Mouse (Mus musculus) brain, adult 2 months (tissue): ENCODE data around the gene Pdcd5.

Source experiments
- DNase-seq: peaks from one replicate; pipeline ENCODE4 v3.0.0; 2011; ENCODE audit warnings: low read depth, low spot score

Pdcd5 gene

DNA sequence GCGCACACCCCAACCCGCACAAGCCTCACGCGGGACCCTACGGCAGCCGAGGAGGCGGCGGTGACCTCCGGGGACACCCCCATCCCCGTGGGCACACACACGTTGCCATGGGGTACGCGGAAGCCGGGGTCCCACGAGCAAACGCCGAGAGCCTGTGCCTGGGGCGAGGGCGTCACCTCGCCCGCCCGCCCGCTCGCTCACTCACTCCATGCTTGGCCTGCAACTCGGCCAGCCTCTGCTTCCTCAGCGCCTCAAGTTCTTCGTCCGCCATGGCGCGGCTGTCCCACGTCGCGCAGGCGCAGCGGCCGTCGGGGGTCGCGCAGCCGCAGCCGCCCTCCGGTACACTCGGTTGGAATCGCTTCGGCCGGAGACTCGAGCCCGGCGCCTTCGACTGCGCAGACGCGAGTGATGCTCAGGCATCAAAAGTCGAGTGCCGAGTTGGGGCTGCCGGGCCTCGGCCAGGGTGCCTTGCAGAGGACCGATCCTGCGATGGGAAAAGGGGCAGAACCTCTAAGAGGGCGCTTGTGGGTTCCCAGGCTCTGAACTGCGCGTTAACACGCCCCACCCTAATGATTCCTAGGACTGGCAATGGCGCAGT is at the start of gene Pdcd5:
Gene Pdcd5 (minus strand): TSS at position 421 of the 598 bp plus-strand sequence.
- DNase-seq = peak; percentile 99

DNA sequence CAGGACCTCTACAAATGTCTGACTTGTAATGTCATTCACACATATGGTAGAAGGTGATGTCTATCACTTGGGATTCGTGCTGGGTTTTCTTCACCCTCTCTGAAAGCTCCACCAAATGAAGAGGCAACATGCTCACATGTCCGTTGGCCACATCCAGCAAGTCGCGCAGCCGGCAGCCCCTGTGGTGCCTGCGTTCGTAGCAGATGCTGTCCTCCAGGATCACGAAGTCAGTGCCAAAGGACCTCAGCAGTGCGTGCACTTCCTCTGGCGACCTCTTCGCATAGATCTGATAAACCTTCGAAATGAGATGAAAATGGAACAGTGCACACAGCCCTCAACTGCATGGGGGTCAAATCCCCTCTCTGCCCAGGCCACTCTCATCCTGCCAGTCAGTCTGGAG is 45.3 kb upstream of the Pdcd5 start:
- DNase-seq = no peak

DNA sequence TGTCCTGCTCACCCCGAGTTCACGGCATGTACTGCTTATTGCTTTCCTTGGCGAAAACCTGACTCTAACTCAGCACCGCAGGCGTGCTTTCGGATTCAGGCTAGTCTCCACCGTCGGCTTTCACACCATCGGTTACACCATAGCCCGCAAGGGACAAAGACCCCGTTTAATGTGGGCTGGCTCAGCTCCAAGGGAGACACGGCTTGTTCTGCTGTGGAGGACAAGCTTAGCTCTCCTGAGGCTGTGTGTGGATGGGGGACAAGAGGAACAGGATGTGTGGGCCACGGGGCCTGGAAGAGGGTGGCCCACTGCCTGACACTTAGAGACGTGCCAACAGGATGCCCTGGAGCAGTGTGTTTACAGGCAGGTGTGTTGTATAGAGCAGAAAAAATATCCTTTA is 44.8 kb upstream of the Pdcd5 start:
- DNase-seq = no peak

DNA sequence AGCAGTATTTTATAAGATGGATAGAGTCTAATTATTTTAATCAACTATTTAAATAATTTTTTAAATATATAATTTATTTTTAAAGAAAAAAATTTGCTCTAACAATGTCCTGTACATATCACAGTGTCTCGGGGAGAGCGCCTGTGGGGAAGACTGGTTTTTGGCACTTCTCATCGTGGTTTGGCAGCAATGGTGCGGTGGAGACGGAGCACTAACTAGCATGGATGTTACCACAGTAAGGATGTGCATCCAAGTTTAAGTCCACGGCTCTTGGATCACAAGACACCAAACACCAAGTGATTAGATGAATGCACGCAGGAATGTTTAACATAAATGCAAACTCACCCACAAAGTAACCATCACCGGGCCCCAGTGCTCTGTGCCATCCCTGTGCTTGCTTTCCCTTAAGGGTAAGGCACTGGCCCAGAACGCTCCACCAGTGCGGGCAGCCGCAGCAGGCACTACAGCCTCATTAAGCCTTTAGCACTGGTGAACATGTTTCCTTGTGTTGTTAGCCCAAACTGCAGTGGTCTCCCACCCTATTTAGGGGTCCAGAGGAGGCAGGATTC is 41.5 kb upstream of the Pdcd5 start:
- no peak for DNase-seq

DNA sequence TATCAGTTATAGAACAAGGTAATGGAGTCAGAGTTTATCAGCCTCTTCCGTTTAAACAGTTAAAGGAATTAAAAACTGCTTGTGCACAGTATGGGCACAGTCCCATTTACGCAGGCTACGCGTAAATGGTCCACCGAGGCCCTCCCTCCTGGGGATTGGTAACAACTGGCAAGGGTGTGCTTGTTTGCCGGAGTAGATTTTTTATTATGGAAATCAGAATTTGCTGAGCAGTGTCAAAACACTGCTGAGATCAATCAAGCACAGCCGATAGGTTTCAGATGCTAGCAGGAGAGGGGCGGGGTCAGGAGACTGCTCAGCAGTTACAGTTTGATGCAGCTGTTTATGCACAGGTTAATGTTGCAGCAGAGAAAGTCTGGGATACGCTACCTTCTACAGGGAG is 41.0 kb upstream of the Pdcd5 start:
- DNase-seq = no peak

DNA sequence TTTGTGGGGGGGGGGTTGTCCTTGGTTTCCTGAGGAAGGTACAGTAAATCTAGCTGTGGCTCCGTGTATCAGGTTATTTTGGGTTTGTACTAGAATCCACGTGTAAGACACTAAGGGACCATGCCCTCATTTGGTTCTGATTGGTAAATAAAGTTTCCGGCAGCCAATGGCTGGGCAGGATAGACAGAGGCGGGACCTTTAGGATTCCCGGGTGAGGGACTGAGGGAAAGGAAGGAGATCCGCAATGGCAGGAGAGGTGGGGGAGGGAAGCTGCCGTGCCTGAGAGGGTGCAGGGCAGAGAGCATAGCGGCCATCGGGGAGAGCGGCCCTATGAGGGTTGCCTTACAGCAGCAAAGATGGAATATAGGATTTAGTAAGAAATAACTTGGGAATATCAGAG is 39.9 kb upstream of the Pdcd5 start:
- peak; percentile 13 for DNase-seq

DNA sequence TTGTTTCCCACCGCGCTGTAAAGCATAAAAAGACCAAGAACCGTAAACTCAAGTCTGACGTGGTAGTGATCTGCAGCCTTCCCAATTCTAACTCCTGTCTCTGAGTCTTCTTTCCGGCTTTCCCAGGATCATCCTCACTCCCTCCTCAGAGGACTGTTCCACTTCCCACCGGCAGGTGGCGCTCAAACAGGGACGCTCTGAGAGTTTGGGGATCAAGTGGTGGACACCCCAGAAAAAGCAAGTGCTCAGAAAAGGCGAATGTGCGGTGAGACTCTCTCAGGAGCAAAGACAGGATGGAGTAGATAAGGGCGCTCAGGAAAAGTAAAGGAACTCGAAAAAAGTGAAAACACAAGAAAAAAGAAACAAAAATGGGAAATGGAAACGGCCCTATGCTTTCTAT is 39.4 kb upstream of the Pdcd5 start:
- DNase-seq = peak; percentile 72

DNA sequence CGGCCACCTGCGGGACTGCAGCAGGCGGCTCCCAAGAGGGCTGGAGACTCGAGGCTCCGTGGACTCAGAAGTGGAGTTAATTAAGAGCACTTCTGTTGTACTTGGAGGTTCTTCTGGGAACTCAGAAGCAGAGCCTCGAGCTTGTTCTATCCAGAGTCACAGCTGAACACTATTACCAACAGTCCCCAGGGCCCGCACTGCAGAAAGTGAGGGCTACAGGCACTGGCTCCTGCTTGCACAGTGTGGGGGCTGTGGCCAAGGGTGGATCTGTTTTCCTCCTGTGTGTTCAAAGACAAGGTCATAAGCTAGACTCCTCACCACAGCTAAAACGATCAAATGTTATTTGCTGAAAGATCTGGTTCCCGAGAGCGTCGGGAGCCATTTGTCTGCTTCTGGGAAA is 38.9 kb upstream of the Pdcd5 start:
- DNase-seq = peak; percentile 7

DNA sequence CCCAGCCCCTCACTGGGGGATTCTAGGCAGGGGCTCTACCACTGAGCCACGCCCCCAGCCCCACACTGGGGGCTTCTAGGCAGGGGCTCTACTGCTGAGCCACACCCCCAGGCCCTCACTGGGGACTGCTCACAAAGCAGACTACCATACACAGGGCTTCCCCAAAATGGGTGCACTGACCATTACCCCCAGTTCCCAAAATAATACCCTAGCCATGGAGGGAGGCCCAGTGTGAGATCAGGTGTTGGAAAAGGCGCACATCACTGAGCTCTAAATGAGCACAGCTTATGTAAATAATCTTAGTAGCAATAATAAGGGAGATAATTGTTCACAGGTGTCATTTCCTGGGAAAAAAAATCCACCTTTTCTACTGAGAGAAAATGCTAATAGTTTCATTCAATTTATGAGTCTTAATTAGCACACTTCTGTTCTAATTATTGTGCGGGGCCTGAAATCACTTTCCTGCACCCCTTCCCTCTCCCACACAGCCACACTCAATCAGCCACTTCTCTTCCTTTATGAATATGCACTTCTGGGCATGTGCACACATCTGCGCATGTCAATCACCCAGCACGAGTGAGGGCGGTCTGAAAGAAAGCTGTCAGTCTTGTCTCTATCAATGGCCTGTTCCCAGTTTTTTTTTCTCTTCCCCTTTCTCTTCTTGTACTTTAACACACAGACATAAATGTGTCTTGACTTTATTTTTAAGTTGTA is 36.2 kb upstream of the Pdcd5 start:
- peak; percentile 36 for DNase-seq

DNA sequence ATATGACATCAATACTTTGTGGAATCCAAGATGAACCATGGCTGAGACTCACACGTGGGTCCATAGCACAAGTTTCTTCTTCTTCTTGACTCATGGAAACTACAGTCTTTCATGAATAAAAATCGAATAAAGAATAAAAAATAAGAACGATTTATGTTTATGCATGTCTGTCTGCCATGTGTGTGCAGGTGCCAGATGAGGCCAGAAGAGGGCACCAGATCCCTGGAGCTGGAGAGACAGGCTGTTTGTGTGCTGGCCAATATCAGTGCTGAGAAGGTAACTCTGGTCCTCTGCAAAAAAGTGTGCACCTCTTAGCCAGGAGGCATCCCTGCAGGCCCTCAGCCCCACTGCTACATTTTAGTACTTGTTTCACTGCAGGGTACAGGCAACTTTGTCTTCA is 34.2 kb upstream of the Pdcd5 start:
- DNase-seq = no peak

DNA sequence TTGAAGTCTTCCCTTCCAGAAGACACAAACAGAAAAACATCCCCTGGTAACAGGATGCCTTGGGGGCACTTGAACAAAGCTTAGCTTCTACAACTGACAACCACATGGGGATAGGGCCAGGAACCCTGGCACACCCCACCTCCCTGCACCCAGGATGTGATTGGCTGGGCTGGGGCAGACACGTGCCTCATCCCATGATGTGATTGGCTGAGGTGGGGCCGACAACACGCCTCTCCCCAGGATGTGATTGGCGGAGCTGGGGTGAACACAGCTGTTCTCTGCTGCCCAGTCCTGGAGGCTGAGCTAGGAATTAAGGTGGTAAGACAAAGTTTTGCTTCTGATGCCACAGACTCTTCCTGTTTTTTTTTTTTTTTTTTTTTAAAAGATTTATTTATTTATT is 31.7 kb upstream of the Pdcd5 start:
- no peak for DNase-seq

DNA sequence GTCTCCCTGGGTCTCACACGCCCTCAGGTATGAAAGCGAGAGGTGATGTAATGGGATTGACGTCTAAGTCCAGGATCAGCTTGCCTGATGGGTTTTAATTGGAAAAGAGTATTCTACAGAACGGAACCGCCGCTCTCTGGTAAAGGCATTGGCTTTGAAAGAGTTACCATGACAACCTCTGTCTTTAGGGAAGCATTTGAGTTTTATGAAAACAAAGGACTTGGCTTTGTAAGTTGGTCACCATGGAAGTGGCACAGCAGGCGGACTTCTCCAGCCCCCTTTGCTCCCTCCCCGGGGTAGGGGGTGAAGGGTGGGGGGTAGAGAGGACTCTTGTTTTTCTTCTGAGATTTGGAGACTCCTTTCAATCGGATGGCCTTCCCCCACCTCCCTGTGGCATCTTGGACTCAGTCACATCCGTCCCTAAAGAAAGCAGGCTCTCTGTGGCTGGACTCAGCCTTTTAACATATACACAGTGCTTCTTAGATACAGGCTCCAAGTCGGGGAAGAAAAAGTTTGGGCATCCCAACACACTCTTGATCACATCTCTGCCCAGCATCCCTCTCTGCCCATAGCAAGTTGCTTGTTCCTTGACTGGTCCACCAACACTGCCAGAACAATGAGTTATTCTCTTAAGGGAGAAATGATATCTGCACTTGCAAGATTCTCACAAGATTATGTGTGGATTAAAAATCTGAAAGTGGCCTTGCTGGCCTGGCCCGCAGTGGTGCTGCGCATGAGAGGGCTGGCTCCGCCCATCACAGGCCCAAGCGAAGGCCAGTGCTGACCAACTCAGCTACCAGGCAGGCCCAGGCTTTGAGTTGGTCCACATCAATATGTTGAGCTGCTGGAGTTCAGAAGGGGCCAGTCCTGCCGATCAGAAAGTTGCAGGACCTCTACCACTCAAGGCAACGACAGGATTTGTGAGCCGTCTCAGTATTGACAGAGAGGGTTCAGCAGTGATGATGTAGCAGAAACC is 21.0 kb upstream of the Pdcd5 start:
- peak; percentile 39 for DNase-seq

DNA sequence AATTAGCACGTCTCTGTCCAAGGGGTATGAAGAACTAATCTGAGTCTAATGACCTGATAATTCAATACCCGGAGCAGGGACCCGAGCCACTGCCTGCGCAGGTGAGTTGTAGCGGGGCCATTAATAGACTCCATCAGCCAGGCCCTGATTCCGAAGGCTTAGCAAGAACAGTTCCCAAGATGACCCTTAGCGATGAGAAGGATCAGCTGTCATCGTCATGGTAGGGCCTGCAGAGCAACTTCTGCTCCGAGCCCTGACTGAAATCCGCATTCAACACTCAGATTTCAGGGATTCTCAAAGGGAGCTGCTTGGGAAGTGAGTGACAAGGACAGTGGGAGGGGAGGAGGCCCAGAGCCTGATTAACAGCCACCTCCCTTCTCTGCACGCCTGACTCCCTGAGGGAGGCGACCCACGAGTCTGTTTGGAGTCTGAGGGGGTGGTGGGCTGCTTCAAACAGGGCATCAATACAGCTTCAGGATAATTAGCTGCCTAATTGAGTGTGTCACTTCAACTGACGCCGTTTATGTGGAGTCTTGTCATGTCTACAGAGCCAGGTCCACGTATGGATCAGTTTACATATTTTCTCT is 16.6 kb upstream of the Pdcd5 start:
- no peak for DNase-seq

DNA sequence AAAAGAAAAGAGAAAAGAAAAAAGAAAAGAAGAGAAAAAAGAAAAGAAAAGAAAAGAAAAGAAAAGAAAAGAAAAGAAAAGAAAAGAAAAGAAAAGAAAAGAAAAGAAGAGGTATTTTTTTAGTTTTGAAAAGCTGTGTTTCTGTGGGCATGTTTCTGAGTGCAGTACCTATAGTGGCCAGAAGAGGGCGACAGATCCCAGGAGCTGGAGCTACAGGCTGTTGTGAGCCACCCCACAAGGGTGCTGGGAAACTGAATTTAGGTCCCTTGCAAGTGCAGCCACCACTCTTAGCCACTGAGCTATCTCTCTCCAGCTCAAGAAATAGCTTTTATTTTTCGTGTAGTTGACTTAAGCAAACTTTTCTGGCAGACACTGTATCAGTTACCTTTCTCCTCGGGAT is 11.9 kb upstream of the Pdcd5 start:
- DNase-seq = no peak

DNA sequence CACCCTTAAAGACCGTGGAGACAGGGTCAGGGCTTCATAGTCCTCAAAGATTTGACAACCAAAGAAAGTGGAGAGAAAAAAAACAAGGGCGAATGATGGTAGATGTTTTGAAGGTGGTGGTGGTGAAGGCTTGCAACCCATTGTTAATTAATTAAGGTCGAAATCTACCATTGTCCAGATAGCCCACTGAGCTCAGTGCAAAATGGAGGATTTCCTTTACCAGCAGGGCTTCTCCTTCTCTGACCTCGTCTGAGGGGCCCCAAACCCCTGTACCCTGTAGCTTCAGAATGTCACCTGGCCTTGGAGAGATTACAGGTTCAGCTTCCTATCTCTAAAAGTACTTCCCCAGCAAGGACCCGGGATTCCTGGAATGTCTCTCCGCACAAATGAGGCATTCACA is 10.5 kb upstream of the Pdcd5 start:
- no peak for DNase-seq

DNA sequence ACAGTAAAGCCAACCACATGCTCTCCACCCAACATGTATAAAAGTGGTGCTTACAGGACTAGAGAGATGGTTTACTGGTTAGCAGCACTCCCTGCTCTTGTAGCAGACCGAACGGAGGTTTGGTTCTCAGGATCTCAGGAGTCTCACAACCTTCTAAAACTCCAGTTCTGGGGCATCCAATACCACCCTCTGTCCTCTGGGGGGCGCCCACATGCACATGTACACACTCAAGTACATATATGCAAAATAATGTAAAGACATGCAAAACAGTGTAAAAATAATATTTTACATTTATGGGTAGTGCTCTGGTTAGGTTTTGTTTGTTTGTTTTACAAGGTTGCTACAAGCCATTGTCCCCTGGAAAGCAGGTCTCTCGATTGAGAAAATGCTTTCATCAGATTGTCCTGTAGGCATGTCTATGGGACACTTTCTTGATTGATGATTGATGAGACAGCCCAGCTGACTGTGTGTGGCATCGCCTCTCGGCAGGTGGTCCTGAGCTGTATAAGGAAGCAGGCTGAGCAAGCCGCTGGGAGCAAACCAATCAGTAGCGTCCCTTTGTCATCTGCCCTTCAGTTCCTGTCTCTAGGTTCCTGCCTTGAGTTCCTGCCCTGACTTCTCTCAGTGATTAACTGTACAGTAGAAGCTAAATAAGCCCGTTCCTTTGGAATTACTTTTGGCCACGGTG is 4.4 kb upstream of the Pdcd5 start:
- no peak for DNase-seq

DNA sequence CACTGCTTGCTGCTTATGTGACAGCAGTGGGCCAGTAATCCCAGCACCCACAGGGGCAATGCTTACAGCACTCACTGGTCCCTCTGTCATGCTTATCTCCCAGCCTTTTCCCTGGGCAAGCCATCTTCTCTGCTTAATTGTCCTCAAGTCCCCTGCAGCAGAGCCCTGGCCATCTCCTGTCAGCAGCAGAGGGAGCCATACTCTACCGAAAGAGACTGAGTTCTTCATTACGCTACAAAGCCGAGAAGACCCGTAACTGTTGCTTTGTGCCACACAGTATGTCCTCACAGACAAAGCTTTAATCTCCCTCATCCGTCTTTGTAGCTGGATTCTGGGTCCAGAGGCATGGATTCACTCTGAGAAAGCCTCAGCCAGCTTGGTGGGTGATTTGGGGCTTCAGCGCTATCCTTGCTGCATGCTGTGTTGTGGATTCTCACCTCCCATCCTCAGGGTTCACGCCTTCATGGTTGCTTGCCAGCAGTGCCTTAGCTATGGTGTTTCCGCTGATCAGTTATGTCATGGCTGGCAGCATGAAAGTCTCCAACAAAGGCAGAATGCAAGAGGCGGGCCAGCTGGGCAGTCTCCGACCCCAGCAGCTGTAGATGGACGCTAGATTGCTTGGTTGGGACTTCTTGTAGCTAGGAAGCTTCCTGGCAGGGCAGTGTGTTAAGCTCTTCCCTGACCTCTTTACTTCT is 3.5 kb upstream of the Pdcd5 start:
- peak; percentile 75 for DNase-seq

DNA sequence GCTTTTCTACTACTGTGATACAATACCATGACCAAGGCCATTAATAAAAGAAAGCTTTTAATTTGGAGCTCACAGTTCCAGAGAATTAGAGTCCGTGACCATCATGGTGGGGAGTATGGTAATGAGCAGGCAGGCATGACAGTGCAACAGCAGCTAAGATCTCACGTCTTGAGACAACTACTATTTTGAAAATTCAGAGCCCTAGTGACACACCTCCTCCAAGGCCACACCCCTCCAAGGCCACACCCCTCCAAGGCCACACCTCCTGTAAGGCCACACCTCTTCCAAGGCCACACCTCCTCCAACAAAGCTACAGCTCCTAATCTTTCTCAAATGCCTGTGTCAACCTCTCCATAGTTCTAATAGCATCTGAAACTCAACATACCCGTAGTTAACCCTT is 1.8 kb upstream of the Pdcd5 start:
- DNase-seq = peak; percentile 31

DNA sequence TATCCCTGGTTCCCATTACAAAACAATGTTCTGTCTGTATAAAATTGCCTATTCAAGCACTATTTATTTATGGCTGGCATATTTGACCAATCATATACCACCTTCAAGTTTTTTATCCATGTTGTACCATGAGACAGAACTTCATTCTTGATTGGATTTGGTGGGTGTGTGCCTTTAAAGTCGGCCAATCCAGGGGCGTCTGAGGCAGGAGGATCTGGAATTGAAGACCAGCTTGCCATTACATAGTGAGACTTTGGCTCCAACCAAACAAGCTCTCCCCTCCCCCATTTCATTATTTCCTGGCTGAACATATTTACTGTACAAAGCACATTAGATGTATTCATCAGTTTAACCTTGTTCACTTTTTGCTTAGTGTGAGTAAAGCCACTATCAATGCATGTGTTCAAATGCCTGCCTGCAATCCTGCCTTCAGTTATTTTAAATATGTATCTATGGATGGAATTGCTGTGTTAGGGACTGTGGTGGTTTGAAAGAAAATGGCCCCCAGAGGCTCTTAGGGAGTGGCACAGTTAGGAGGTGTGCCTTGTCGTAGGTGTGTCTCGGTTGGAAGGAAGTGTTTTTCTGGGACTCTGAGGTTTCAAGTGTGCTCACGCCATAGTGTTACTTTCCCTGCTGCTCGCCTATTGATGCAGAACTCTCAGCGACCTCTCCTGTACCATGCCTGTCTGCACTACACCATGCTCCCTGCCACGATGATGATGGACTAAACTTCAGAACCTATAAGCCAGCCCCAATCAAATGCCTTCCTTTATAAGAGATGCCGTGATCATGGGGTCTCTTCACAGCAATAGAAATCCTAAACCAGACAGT is 1.1 kb upstream of the Pdcd5 start:
- DNase-seq = no peak
